Comparison of ENCODE assay signal across 8 mouse cellular contexts in the genomic region with DNA sequence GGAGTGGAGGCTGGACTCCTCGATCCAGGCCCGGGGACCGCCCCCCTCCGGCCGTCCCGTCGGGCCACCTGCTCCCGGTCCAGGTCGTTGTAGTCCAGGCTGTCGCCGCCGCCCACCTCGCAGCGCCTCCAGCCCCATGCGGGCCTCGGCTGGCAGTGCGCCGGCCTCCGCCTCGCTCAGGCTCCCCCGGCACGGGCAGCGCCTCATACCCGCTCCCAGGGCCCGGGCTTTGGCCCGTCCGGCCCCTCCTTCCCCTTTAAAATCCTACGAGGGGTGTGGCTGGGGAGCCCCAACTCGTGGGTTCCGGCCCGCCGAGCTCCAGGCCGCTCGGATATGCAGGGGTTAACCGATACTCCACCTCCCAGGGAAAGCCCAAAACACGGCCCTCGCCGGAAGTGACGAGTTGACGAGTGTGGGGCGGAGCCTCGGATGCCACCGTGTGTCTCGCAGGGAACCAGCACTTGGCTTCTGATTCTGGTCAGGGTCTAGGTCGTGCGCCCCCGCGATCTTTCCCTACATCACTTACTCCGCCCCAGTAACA. TPM values are rescaled to one million over a fixed set of nuclear protein-coding genes. Genes with fewer than 3 reads are reported as not detected.
A peak's percentile ranks its signal among the peaks of the same experiment; 100 is the strongest.
DNase-seq lines count a peak whose midpoint lies in the region; ATAC-seq and TF ChIP-seq lines count a peak whose summit lies in the region.

A gene (minus strand): TSS at position 381 of the 541 bp plus-strand sequence.

- peak; percentile 75 for ATAC-seq in cerebellum, adult (ENCODE audit: insufficient number of reproducible peaks, low FRiP score, low TSS enrichment)
- peak; percentile 85 for ATAC-seq in forebrain, embryonic 13.5 days
- peak; percentile 86 for ATAC-seq in liver, postnatal 0 days
- ATAC-seq in neural tube, embryonic 14.5 days (ENCODE audit: low read depth), result peak; percentile 84

- WGBS in forebrain, embryonic 13.5 days, result under 1% methylated on average over 49 of the region's 49 CpGs
- WGBS in large intestine, adult 2 months, result under 1% methylated on average over 48 of the region's 49 CpGs
- under 1% methylated on average over 49 of the region's 49 CpGs for WGBS in liver, postnatal 0 days (ENCODE audit: insufficient replicate concordance)
- under 1% methylated on average over 48 of the region's 49 CpGs for WGBS in neural tube, embryonic 14.5 days

- H3K36me3 ChIP-seq in ES-Bruce4 (ENCODE audit: control insufficient read depth, insufficient read depth, low read length, poor library complexity, severe bottlenecking), result no peaks in the 10 kb centered on the region
- H3K36me3 ChIP-seq in forebrain, embryonic 13.5 days (ENCODE audit: poor library complexity, severe bottlenecking), result no peaks in the 10 kb centered on the region
- no peaks in the 10 kb centered on the region for H3K36me3 ChIP-seq in liver, postnatal 0 days (replicated peaks; ENCODE audit: insufficient read depth, low read length)
- H3K36me3 ChIP-seq in neural tube, embryonic 14.5 days (ENCODE audit: control insufficient read depth, insufficient read depth, low read length), result no peaks in the 10 kb centered on the region

- peak; percentile 95 for DNase-seq in heart, postnatal 10 days
- DNase-seq in large intestine, adult 2 months (ENCODE audit: low read depth, low spot score), result peak; percentile 97
- peak; percentile 96 for DNase-seq in liver, postnatal 0 days
- peak; percentile 92 for DNase-seq in testis, postnatal 10 days (ENCODE audit: low spot score)

- intact Hi-C loops in heart, postnatal 10 days (cut with DNase I), result loop anchor here (2.0 kb wide), 1 partner anchor 62 kb away; a partner anchor contains a TSS

- 0 out of 2 replicates have a peak, but pooled peaks have one; percentile 27 for TF ChIP-seq EP300 in ES-Bruce4 (IDR thresholded peaks at IDR 0.05; ENCODE audit: insufficient read depth, low read depth, low read length)
- TF ChIP-seq EP300 in liver, postnatal 0 days (IDR thresholded peaks at IDR 0.05; ENCODE audit: low read depth), result no peak

- H3K4me2 ChIP-seq in forebrain, embryonic 13.5 days, result peak within 1 kb of the TSS; percentile 93
- H3K4me2 ChIP-seq in liver, postnatal 0 days (ENCODE audit: low read depth, low read length), result peak within 1 kb of the TSS; percentile 98
- H3K4me2 ChIP-seq in neural tube, embryonic 14.5 days (ENCODE audit: low read depth, low read length), result peak within 1 kb of the TSS; percentile 87

- peaks cover 5% of the 10 kb centered on the region for H3K4me1 ChIP-seq in ES-Bruce4 (ENCODE audit: control insufficient read depth, insufficient read depth, low read length)
- H3K4me1 ChIP-seq in forebrain, embryonic 13.5 days, result peaks cover 57% of the 10 kb centered on the region
- peaks cover 34% of the 10 kb centered on the region for H3K4me1 ChIP-seq in liver, postnatal 0 days (ENCODE audit: insufficient read depth)
- peaks cover 47% of the 10 kb centered on the region for H3K4me1 ChIP-seq in neural tube, embryonic 14.5 days (ENCODE audit: control insufficient read depth, insufficient read depth, low read length)

- H3K9ac ChIP-seq in ES-Bruce4 (ENCODE audit: low read depth, poor library complexity, severe bottlenecking), result peak within 1 kb of the TSS; percentile 77
- H3K9ac ChIP-seq in forebrain, embryonic 13.5 days, result peak within 1 kb of the TSS; percentile 84
- H3K9ac ChIP-seq in liver, postnatal 0 days (replicated peaks), result peak within 1 kb of the TSS; percentile 88
- peak within 1 kb of the TSS; percentile 86 for H3K9ac ChIP-seq in neural tube, embryonic 14.5 days (replicated peaks; ENCODE audit: low read depth, low read length)

- H3K27me3 ChIP-seq in ES-Bruce4 (ENCODE audit: control insufficient read depth, insufficient read depth, low read length, poor library complexity, severe bottlenecking), result no peaks in the 10 kb centered on the region
- H3K27me3 ChIP-seq in forebrain, embryonic 13.5 days, result no peaks in the 10 kb centered on the region
- H3K27me3 ChIP-seq in liver, postnatal 0 days (ENCODE audit: insufficient read depth, low read length), result no peaks in the 10 kb centered on the region
- H3K27me3 ChIP-seq in neural tube, embryonic 14.5 days (ENCODE audit: control insufficient read depth, insufficient read depth, low read length), result no peaks in the 10 kb centered on the region

- peak; percentile 94 for TF ChIP-seq POLR2A in ES-Bruce4 (IDR thresholded peaks at IDR 0.05; ENCODE audit: insufficient read depth, low read length)

- H3K27ac ChIP-seq in ES-Bruce4 (ENCODE audit: insufficient read depth, low read length), result peak within 1 kb of the TSS; percentile 85
- H3K27ac ChIP-seq in forebrain, embryonic 13.5 days, result peak within 1 kb of the TSS; percentile 78
- peak within 1 kb of the TSS; percentile 94 for H3K27ac ChIP-seq in liver, postnatal 0 days (ENCODE audit: low read depth)
- peak within 1 kb of the TSS; percentile 83 for H3K27ac ChIP-seq in neural tube, embryonic 14.5 days (ENCODE audit: low read depth, low read length)

- no peaks in the 10 kb centered on the region for H3K9me3 ChIP-seq in ES-Bruce4 (replicated peaks; ENCODE audit: control insufficient read depth, insufficient read depth, low read length, poor library complexity, severe bottlenecking)
- H3K9me3 ChIP-seq in forebrain, embryonic 13.5 days (replicated peaks), result no peaks in the 10 kb centered on the region
- no peaks in the 10 kb centered on the region for H3K9me3 ChIP-seq in liver, postnatal 0 days (ENCODE audit: low read length)
- no peaks in the 10 kb centered on the region for H3K9me3 ChIP-seq in neural tube, embryonic 14.5 days (ENCODE audit: control insufficient read depth, low read length)

- H3K4me3 ChIP-seq in ES-Bruce4 (ENCODE audit: low read depth, low read length), result peak within 1 kb of the TSS; percentile 73
- H3K4me3 ChIP-seq in forebrain, embryonic 13.5 days, result peak within 1 kb of the TSS; percentile 64
- H3K4me3 ChIP-seq in liver, postnatal 0 days (ENCODE audit: low read depth, low read length), result peak within 1 kb of the TSS; percentile 91
- peak within 1 kb of the TSS; percentile 89 for H3K4me3 ChIP-seq in neural tube, embryonic 14.5 days (ENCODE audit: low read depth, low read length)

- TF ChIP-seq CTCF in ES-Bruce4 (IDR thresholded peaks at IDR 0.05; ENCODE audit: low read depth, low read length), result no peak
- peak; percentile 11; the same call in 1 of the 2 replicates for TF ChIP-seq CTCF in liver, postnatal 0 days (IDR thresholded peaks at IDR 0.05; ENCODE audit: low read depth)

RNA-seq across cellular contexts. Expression of the gene that starts here (rescaled TPM):
- 10.7 and 11.3 TPM in 2 replicates for polyA plus RNA-seq in ES-Bruce4 (2011; ENCODE audit: insufficient read depth, insufficient read length, low read depth, missing spikeins)
- 4.6 and 5.4 TPM in 2 replicates for polyA plus RNA-seq in forebrain, embryonic 13.5 days (2015; fragmentation: Nextera tagmentation; extraction: Ambion mirVana)
- 1 to 10 TPM; 4.2 to 4.5 TPM for total RNA-seq in heart, postnatal 10 days (2021)
- 27.3 and 32.7 TPM in 2 replicates for polyA plus RNA-seq in large intestine, adult 2 months (2012; rRNA removed)
- 1.2 and 1.5 TPM in 2 replicates for polyA plus RNA-seq in liver, postnatal 0 days (2015; fragmentation: Nextera tagmentation; extraction: Ambion mirVana)
- polyA plus RNA-seq in neural tube, embryonic 14.5 days (2014; fragmentation: Nextera tagmentation; extraction: Ambion mirVana), result 6.6 and 7.2 TPM in 2 replicates

Comparison
In these comparisons a context has a peak if more than half of its experiments do, and no peak if none do; other contexts are left out.
1. Peak in every context shown above with its lines: DNase-seq, ATAC-seq, H3K4me3 ChIP-seq and H3K27ac ChIP-seq.